Mouse (Mus musculus) spleen, embryonic (tissue): ENCODE results near the gene Stat5b.

Source experiments
- CTCF ChIA-PET: fragments of 350-600 bp; sonication (Branson Sonifier 250); formaldehyde crosslinking; loops from one replicate; lab custom pipeline; 2022; lab: Charles Lee

Gene Stat5b

DNA sequence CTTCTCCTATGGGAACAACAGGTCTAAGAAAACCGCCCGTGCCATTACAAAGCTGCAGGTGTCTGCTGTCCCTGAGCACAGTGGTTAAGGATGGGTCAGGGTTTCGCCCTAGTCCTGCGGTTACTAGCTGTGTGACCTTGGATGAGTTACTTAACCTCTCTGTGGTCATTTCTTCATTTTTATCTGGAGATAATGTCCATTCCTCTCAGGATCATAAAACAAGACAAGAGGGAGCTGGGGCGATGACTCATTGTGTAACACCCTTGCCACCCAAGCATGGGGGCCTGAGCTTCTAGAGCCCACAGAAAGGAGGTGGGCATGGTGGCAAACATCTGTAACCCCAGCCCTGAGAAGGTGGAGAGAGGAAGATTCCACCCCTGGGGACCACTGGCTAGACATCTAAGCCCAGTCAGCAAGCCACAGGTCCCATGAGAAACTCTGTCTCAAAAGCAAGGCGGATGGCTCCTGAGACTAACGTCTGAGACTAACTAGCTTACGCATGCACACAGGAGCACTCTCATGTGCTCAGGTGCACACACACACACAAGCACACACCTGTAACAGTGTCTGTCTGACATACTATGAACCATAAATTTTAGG is 7.4 kb downstream of the Stat5b start:
- CTCF ChIA-PET, result no interaction called here

DNA sequence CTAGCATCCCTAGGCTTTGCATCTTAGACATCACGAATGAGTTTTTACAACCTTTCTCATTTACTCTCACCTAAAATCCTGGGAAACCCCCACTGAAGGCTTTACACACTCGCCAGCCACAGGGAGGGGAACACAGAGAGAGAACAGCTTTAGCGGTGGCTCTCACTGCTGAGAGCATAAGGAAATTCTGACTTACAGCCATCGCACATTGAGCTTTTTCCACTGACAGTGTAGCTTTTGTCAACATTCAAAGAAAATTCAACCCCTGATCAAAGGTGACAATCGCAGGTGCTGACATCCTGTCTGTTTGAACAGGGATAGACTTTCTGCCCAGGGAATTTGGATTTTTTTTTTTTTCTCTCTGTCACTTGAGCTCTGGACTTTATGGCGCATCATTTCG is 8.5 kb downstream of the Stat5b start:
- CTCF ChIA-PET, result interaction anchor here (0.5 to 0.8 kb wide), 2 partner anchors 17 to 118 kb away, joined by 3 read pairs; partner anchors contain the start of gene Stat5a

DNA sequence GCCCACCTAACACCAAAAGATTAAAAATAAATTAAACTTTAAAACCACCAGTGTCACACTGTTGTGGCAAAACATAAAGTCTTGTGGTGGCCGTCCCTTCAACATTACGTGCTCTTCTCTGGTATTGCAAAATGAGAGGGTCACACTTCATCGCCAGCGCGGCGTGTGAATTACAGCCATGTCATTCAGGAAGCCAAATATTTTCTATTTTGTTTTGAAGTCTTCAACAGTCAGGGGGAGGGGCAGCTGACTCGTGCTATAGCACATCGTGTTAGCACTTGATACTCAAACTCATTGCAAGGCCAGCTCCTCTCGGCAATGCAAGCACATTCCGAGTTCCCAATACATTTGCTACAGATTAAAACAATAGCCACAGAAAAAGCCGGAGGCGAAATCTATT is 9.7 kb downstream of the Stat5b start:
- CTCF ChIA-PET, result no interaction called here

DNA sequence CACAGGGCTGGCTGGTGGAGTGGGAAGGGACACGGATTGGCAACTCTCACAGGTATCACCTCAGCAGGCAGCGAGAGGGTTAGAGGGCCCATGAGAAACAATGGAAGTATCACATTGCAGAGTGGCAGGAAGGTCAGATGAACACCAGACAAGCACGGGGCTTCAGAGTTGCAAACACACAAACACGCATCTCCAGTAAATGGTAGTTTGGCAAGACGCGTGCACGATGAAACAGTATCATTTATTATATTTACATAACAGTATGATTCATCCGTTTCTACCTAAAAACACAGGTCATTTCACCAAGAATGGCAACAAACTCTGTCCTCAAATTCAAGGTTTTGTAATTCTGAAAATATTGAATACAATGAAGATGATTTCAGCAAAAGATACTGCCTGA is 11.0 kb downstream of the Stat5b start:
- CTCF ChIA-PET, result no interaction called here

DNA sequence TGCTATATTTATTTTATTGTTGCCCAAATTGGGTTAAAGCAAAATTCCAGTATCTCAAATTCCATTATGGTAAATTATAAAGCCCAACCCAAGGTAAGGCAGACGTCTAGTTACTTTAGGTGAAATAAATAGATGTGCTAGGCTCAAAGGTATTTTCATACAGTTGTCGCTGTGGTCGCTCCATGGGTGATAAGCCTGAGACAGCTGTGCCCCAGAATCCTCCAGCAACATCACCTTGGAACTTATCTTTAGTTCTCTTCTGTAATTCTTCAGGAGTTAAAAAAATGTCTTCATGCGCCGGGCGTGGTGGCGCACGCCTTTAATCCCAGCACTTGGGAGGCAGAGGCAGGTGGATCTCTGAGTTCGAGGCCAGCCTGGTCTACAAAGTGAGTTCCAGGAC is 11.6 kb downstream of the Stat5b start:
- CTCF ChIA-PET, result no interaction called here

DNA sequence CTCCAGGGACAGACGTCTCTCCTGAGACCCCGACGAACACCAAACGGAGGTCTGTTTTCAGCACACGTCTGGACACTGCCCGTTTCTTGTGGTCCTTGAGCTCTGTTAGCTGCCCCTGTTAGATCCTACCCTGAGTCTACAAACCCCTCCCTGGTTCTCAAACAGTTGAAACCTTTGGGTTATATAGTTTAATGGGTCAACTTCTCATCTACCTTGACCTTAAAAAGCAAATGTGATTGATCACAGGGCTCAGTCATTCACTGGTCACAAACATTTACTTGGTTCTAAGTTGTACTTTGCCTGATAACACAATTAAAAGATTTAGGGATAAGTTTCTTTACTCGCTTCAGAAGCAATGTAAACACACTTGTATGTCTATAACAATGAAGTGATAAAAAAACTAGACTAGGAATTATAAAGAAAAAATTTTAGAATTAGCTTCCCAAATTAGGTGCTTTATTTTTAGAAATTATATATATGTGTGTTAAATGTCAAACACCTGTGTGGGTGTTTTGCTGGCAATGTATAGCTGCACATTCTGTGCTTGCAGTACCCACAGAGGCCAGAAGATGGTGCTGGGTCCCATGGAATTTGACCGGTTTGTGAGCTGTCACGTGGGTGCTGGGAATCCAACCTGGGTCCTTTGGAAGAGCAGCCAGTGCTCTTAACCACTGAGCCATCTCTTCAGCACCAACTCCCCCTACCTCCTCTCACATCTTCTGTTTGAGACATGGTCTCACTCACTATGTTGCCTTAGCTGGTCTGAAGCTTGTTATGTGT is 13.4 kb downstream of the Stat5b start:
- CTCF ChIA-PET, result no interaction called here

DNA sequence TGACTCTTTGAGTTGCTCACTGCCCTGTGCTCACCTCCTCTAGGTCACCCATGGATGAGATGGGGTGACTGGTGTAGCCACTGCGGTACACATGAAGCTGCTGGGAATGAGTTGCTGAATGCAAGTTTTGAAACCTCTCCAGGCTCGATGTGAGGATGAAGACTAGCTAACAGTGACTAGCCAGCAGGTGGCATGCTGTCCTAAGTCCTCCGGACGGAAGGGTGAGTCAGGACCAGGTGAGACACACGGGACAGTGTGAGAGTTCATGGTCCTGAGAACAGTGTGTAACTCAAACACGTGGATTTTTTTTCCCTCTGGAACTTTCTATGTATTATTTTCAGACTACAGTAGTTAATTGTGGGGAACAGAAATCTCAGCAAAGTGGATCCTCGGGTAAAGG is 17.1 kb downstream of the Stat5b start:
- CTCF ChIA-PET, result interaction anchor here (1.2 kb wide), 1 partner anchor 8 kb away, joined by 5 read pairs; no protein-coding TSS in a partner anchor

DNA sequence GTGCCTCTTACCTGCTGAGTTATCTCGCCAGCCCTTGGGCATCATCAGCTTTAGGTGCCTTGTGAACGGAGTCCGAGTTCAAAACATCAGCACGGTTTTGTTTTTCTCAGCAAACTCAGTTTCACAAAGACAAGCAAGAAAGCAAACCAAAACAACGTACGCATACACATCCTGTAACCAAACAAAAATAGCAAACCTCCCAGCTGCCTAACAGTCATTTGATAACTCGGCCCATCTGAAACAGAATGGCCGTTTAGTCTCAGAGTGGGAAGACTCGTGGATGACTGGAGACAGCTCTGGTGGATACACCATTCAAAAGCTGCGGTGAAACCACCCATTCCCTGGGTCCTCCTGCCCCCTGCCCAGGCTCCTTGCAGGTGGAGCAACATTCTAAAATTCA is 19.1 kb downstream of the Stat5b start:
- CTCF ChIA-PET, result interaction anchor here (0.5 kb wide), 1 partner anchor 38 kb away, joined by 4 read pairs; no protein-coding TSS in a partner anchor

DNA sequence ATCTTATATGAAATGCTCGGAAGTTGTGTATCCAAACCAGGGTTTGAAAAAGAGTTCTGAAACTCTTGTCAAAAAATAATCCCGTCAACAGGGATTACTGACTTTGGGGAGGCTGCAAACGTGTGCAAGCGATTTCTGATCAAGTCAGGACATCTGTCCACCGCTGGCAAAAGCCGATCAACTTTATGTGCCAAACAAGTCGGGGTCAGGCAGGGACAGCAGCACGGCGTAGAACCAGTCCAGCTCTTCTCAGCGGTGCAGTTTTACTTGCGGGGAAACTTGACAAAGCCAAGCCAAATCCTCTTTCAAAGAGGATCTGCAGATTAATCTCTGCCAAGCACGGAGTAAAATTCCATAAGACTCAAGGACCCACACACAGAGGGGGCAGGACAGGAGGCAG is 20.8 kb downstream of the Stat5b start:
- CTCF ChIA-PET, result no interaction called here

DNA sequence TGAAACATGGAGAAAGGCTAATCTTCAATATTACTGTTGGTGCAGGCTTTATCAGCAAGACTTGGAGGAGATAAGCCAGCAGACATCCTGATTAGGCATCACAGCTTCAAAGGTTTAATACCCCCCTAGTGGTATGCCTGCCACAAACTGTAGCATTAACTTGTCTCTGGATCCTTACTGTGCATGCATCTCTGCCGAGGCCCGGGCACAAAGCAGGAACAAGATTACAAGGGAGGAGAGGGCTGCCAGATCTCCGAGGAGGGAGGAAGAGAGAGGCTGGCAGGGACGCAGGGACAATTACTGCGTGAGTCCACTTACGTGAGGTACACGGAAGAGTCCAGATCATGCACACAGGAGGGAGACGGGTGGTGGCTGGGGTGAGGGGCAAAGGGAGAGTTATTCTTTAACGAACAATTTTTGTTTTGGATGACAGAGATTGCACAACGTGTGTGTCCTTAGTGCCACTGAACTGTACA is 21.8 kb downstream of the Stat5b start:
- CTCF ChIA-PET, result no interaction called here

DNA sequence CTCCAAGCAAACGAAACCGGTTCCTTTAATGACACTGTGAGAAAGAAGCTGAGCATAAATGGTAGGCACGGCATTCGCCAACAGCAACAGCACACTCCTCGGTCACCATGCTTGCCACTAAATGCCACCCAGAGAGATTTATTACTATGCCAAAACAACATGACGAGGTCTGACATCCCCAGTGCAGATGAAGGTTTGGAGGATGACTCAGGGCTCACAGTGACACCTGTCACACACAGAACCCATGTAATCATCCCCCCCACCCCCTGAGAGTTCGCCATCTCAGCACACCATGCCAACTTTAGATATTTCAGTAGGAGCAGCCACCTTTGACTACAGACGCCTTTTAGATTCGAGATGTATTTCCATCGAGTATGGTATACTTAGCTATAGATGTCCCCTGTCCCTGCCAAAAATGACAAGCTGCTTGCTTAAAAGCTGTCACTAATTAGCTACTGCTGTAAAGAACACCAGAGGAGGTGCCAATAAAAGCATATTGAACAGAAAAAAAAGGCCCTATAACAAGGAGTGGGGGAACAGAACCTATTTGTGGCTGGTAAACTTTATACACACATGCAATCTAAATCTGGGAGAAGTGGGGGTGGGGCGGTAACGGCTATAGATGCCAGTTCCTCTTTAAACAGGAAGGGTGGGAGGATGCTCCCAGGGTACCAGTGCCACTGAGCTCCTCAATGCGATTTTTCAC is 24.2 kb downstream of the Stat5b start:
- CTCF ChIA-PET, result interaction anchor here (0.6 to 0.7 kb wide), 2 partner anchors 8 to 122 kb away, joined by 3 to 5 read pairs; no protein-coding TSS in a partner anchor

DNA sequence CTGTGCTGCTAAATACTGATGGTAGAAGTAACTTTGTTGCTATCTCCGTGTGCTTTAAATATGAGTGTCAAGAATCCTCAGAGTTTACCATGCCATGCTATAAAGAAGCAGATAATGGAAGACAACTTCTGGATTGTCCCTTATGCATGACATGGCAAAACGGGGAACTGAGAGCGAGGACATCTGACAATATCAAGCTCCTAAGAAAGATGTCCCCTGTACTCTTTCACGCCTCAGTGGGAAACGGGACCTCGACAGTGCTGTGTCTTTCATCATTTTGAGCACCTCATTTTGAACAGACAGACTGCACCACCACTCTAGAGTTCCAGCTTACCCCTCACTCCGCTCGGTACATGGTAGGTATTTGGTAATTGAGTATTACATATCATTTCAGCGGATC is 25.1 kb downstream of the Stat5b start:
- CTCF ChIA-PET, result interaction anchor here (0.6 to 0.7 kb wide), 2 partner anchors 9 to 121 kb away, joined by 3 to 5 read pairs; no protein-coding TSS in a partner anchor

DNA sequence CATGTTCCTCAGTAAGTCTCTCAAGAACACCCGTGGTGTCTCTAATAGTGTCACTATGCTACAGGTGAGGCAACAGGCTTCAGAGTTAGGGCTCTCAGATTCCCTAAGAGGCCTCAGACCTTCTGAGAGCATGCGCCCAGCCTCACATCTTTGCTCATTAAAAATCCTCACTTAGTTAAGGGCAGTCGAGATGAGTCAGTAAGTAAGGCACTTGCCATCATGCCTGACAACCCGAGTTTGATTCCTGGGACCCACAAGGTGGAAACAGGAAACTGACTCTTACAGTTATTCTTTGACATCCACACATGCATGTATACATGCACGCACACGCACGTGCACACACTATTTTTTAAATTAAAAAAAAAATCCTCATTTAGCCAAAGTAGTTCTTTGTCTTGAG is 26.0 kb downstream of the Stat5b start:
- CTCF ChIA-PET, result no interaction called here

DNA sequence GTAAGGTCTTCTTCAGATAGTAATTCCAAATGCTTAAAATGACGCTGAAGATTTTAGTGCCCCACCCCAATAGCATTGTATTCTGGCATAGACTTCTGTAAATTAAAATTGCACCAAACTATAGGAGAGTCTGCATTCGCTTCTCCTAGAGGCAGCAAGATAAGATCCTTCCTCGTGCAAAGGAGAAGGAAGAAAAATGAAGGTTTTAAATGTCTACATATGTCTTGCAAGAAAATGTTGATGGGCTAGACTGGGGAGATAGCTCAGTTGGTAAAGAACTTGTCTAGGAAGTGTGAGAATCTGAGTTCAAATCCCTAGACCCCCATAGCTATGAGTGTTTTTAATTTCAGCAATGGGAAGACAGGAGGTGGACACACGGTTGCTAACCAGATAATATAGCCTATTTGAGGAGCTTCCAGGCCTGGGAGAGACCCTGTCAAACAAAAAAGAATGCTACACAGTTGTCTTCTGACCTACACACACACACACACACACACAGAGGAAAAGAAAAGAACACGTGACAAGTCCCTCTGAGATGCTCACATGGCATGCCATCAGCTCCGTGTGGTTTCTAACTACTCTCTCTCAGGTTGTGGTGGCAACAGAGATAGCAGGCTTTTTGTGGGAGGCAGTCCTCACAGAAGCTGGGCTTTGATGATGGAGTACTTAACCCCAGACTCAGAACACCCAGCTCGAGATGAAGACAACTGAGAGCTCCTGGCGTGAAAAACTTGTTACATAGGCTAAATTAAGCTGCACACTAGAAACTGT is 26.8 kb downstream of the Stat5b start:
- CTCF ChIA-PET, result interaction anchor here (0.7 to 1.9 kb wide), 2 partner anchors 36 to 83 kb away, joined by 6 read pairs; partner anchors contain the start of gene Stat5a

DNA sequence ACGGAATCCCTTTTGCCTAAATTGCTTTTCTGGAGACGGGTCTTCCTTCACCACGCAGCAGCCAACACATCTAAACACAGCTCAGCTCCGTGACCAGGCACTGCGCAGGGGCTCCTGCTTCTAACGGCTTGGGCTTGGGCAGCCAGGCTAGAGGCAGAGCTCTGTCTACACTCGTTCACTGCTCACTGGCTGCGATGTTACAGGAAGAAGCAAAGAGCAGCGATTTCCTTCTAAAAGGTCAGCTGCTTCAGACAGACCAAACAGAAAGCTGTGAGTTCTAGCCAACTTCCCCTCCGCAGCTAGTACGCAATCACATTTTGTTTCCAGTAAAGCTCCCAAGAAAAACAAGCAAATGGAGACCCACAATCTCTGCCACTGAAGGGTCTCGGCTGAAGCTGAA is 28.2 kb downstream of the Stat5b start:
- CTCF ChIA-PET, result interaction anchor here (1.9 kb wide), 1 partner anchor 38 kb away, joined by 6 read pairs; the partner anchor contains the start of gene Stat5a

DNA sequence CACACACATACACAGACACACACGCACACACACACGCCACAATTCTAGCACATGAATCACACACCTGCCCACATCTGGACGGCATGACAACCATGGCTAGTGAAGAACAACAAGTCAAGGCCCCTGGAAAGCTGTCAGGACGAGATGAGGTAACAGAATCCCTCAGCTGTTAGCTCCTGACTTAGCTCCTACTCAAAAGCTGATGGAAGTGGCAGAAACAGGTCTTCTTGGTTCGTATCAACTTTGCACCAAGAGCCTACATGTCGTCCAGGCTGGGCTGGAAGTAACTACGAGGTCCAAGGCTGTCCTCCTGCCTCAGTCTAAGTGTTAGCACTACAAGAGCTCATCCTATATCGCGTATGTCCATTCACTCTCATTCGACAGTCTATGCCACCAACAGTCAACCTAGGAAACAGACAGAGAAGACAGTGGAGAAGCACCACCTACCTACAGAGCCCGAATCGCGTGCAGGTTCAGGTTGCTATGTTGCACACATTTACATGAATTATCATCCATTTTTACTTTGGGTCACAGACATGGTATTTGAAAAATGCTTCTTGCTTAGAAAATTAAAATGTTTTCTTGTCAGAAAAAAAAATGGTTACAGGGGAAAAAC is 28.8 kb downstream of the Stat5b start:
- CTCF ChIA-PET, result no interaction called here

DNA sequence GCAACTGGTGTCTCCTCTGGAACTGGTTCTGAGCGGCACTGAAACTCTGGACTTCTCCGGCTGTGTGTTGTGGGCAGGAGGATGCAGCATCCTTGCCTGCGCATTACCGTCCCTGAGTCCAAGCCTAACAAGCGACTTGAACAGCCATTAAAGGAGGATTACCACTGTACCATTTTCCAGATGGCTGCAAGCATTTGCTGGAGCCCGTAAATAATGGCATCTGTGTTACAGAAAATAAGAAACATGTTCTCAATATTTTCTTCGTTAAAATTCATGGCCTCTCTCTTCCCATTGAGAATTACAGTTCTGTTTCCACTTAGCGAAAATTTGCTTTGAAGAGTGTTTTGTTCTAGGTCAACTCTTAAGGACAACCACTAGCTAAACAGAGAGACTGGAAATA is 30.5 kb downstream of the Stat5b start:
- CTCF ChIA-PET, result no interaction called here

DNA sequence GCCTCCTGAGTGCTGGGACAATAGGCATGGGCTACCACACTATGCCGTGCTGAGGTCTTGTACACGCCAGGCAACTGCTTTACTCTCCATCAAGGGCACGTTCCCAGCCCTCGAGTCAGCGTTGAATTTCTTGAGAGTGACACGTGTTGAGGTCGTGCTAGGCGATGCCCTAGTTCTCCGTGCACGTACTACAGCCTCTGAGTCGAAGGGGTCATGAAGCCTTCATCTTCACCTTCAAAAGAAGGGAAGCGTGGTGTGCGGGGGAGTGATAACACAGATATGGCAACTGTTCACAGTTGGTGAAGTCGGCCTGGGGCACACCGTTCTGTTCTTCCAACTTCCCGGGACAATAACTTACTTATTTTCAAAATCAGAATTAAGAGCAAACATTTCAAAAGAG is 30.9 kb downstream of the Stat5b start:
- CTCF ChIA-PET, result no interaction called here

DNA sequence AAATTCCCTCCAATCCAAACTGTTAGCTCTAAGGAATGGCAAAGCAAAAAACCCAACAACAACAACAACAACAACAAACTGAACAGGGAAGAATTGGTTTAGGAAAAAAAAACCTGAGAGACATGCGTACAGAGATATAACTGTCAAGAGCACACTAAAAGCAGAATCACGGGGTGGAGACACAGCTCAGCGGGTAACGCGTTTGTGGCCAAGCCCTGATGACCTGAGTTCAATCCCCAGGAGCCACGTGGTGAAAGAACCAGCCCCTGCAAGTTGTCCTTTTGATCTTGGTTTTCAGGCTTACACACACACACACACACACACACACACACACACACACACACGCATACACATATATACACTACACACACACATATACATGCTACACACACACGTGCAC is 31.5 kb downstream of the Stat5b start:
- CTCF ChIA-PET, result interaction anchor here (0.7 kb wide), 2 partner anchors 74 to 250 kb away, joined by 3 read pairs; no protein-coding TSS in a partner anchor

DNA sequence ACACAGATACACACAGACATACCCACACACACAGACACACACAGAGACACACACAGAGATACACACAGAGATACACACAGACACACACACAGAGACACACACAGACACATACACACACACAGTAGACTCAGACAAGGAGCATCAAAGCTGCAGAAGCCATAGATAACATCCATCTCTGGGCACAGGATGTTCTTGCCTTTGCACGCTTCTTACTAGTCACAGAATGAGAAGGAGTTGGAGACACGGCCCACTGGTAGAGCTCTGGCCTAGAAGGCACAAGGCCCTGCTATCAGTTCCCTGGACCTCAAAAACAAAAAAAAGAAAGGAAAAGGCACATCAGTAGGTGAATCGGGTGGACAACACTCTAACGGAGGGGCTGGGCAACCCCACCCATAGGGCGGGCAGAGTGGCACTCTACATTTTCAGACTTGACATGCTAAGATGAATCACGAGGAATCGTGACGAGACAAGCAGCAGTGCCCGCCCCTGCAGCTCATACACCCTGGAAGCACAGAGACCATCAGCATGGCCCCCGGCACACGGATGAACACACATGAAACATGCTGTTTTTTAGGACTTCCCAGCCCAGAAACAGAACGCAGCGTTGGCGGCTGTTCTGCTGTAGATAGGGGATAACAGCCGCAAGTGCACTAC is 32.0 kb downstream of the Stat5b start:
- CTCF ChIA-PET, result interaction anchor here (0.6 to 0.7 kb wide), 3 partner anchors 73 to 249 kb away, joined by 3 read pairs; no protein-coding TSS in a partner anchor
